Mouse (Mus musculus): ENCODE data around the gene Trim11. TPM values are rescaled to one million over a fixed set of nuclear protein-coding genes. Genes with fewer than 3 reads are reported as not detected.
A peak's percentile ranks its signal among the peaks of the same experiment; 100 is the strongest.

Gene Trim11
- total and polyA plus RNA-seq, 2 experiments from 2014 or later: 15.2 to 23.7 TPM

DNA sequence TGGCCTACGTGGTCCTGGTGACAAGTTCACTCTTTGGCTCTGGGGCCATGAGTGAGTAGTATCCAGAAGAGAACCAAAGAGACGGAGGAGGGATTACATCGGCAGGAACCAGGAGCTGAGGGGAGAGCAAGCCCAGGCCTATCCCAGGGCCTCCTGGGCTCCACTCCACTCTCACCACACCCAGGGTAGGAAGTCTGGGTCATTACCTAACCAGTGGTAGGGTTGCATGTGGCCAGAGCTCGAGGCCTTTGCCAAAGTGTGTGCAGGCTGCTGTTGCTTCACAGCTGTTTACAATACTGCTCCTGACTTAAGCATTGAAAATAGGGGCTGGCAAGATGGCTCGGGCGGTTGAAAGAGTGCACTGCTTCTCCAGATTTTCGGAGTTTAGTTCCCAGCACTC is 1.8 kb downstream of the Trim11 start:
- WGBS: 84% methylated on average over 7 of the region's 7 CpGs
- Histone ChIP-seq H3K4me2 (ENCODE audit: low read depth, low read length, poor library complexity, severe bottlenecking) (peak overlapping the region; percentile 93), H3K9ac (replicated peaks; ENCODE audit: low read length, poor library complexity, severe bottlenecking) (0 out of 2 replicates have a peak overlapping the region, but pooled peaks have one; percentile 14), H3K4me3 (ENCODE audit: low read depth, low read length) (peak overlapping the region; percentile 94; the same call in 1 of the 2 replicates), H3K4me1 (ENCODE audit: insufficient read depth, low read length) (peaks cover 18% of the 10 kb centered on the region), H3K27ac (ENCODE audit: low read depth, low read length) (no peak overlapping the region), H3K36me3 (ENCODE audit: insufficient read depth, low read length) (peaks cover 13% of the 10 kb centered on the region), H3K27me3 (ENCODE audit: insufficient read depth, low read length) (no peaks in the 10 kb centered on the region), H3K9me3 (ENCODE audit: low read length) (no peaks in the 10 kb centered on the region)
- DNase-seq (ENCODE audit: low spot score): no peak
- no peak for TF ChIP-seq CTCF (IDR thresholded peaks at IDR 0.05)
- no peak for ATAC-seq (ENCODE audit: low FRiP score)

- no peak overlapping the region for H3K9ac ChIP-seq (replicated peaks; ENCODE audit: low read length, poor library complexity, severe bottlenecking)
- no peaks in the 10 kb centered on the region for H3K9me3 ChIP-seq (ENCODE audit: low read length)
- H3K36me3 ChIP-seq (ENCODE audit: insufficient read depth, low read length): peaks cover 21% of the 10 kb centered on the region
- H3K4me3 ChIP-seq (ENCODE audit: low read depth, low read length): no peak overlapping the region
- H3K27me3 ChIP-seq (ENCODE audit: insufficient read depth, low read length): no peaks in the 10 kb centered on the region
- DNase-seq (ENCODE audit: low spot score): no peak
- peaks cover 18% of the 10 kb centered on the region for H3K4me1 ChIP-seq (ENCODE audit: insufficient read depth, low read length)
- no peak overlapping the region for H3K27ac ChIP-seq (ENCODE audit: low read depth, low read length)
- H3K4me2 ChIP-seq (ENCODE audit: low read depth, low read length, poor library complexity, severe bottlenecking): no peak overlapping the region
- 0 out of 2 replicates have a peak, but pooled peaks have one; percentile 6 for TF ChIP-seq CTCF (IDR thresholded peaks at IDR 0.05)
- 61% methylated on average over 5 of the region's 5 CpGs for WGBS
- ATAC-seq (ENCODE audit: low FRiP score): no peak
These were observed 2.6 kb downstream of the Trim11 start for GRCm38 (mm10) chr11:58980381-58980990.

GRCm38 (mm10) chr11:58981541-58982447 is 3.9 kb downstream of the Trim11 start:
- Histone ChIP-seq H3K4me3 (ENCODE audit: low read depth, low read length) (no peak overlapping the region), H3K27me3 (ENCODE audit: insufficient read depth, low read length) (no peaks in the 10 kb centered on the region), H3K36me3 (ENCODE audit: insufficient read depth, low read length) (peaks cover 34% of the 10 kb centered on the region), H3K9ac (replicated peaks; ENCODE audit: low read length, poor library complexity, severe bottlenecking) (no peak overlapping the region), H3K27ac (ENCODE audit: low read depth, low read length) (no peak overlapping the region), H3K4me2 (ENCODE audit: low read depth, low read length, poor library complexity, severe bottlenecking) (no peak overlapping the region), H3K9me3 (ENCODE audit: low read length) (no peaks in the 10 kb centered on the region), H3K4me1 (ENCODE audit: insufficient read depth, low read length) (peaks cover 18% of the 10 kb centered on the region)
- DNase-seq (ENCODE audit: low spot score): peak; percentile 80
- no peak for ATAC-seq (ENCODE audit: low FRiP score)
- peak; percentile 66 for TF ChIP-seq CTCF (IDR thresholded peaks at IDR 0.05)
- WGBS: 67% methylated on average over 14 of the region's 14 CpGs

DNA sequence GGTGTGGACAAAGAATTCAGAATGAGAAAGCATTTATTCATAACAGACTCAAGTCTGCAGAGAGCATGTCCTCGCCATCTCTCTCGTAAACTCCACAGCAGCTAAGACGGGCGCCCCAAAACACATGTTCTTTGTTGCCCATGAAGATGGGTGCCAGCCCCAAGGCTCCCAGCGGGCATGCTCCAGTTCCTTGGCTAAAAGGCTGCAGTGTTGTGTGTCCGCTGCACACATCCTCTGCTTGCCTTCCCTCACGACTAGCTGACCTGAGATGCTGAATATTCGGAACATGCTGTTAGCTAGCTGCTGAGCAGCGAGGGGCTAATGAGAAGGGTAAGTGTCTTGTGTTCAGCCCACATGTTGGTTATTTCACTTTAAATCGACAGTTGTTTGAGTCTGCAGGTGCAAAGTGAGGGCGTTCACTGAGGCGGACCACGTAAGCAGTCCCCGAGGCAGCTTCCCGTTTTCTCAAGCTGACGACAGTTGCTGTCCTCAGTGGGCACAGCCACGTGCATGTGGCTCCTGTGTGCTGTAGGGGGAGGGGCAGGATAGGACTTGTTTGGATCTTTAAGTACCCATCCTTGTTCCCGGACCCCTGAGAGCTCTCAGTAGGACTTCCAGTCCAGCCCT is 4.7 kb downstream of the Trim11 start:
- no peaks in the 10 kb centered on the region for H3K27me3 ChIP-seq (ENCODE audit: insufficient read depth, low read length)
- no peaks in the 10 kb centered on the region for H3K9me3 ChIP-seq (ENCODE audit: low read length)
- no peak for TF ChIP-seq CTCF (IDR thresholded peaks at IDR 0.05)
- H3K36me3 ChIP-seq (ENCODE audit: insufficient read depth, low read length): peaks cover 42% of the 10 kb centered on the region
- H3K4me3 ChIP-seq (ENCODE audit: low read depth, low read length): no peak overlapping the region
- H3K4me1 ChIP-seq (ENCODE audit: insufficient read depth, low read length): peaks cover 18% of the 10 kb centered on the region
- ATAC-seq (ENCODE audit: low FRiP score): no peak
- WGBS: 89% methylated on average over 18 of the region's 18 CpGs
- H3K9ac ChIP-seq (replicated peaks; ENCODE audit: low read length, poor library complexity, severe bottlenecking): no peak overlapping the region
- no peak overlapping the region for H3K4me2 ChIP-seq (ENCODE audit: low read depth, low read length, poor library complexity, severe bottlenecking)
- no peak overlapping the region for H3K27ac ChIP-seq (ENCODE audit: low read depth, low read length)
- no peak for DNase-seq (ENCODE audit: low spot score)

- Histone ChIP-seq H3K9me3 (ENCODE audit: low read length) (no peaks in the 10 kb centered on the region), H3K9ac (replicated peaks; ENCODE audit: low read length, poor library complexity, severe bottlenecking) (no peak overlapping the region), H3K36me3 (ENCODE audit: insufficient read depth, low read length) (peaks cover 50% of the 10 kb centered on the region), H3K27me3 (ENCODE audit: insufficient read depth, low read length) (no peaks in the 10 kb centered on the region), H3K4me1 (ENCODE audit: insufficient read depth, low read length) (peaks cover 18% of the 10 kb centered on the region), H3K4me2 (ENCODE audit: low read depth, low read length, poor library complexity, severe bottlenecking) (no peak overlapping the region), H3K4me3 (ENCODE audit: low read depth, low read length) (no peak overlapping the region), H3K27ac (ENCODE audit: low read depth, low read length) (no peak overlapping the region)
- TF ChIP-seq CTCF (IDR thresholded peaks at IDR 0.05): no peak
- no peak for ATAC-seq (ENCODE audit: low FRiP score)
- no peak for DNase-seq (ENCODE audit: low spot score)
- 89% methylated on average over 6 of the region's 6 CpGs for WGBS
These were observed 5.9 kb downstream of the Trim11 start for GRCm38 (mm10) chr11:58983691-58984341.
